ENCODE assay signal across 17 mouse cellular contexts in the genomic region with DNA sequence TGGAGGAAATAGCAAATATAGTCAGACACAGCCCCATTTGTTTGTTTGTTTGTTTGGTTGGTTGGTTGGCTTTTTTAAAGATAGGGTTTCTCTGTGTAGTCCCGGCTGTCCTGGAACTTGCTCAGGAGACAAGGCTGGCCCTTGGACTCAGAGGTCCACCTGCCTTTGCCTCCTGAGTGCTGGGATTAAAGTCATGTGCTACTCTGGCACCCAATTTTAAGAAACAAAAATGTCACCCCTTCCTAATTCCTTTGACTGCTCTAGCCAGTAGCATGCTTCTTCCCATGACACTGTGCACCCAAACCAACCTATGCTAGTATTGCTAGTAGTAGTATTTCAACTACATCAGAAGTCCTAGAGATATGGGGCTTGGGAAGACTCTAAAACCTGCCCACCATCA.
"Had no signal": no experiment of that assay in that cellular context is flagged by ENCODE, and none has a peak within 500 bp of the region (broad histone marks: within the 10 kb centered on the region; RNA-seq: fewer than 3 reads in every experiment).

No protein-coding gene starts in this region.

- DNase-seq: lung, adult 2 months; lung, postnatal 14 days; lung, postnatal 36 days; right cerebral cortex, postnatal 14 days; thymus, adult 2 months; thymus, postnatal 25 days; thymus, postnatal 4 days had no signal

- H3K27me3 ChIP-seq: lung, embryonic 15.5 days; megakaryocyte, embryonic 14.5 days; midbrain, embryonic 13.5 days; midbrain, embryonic 15.5 days; neural tube, embryonic 12.5 days; stomach, embryonic 15.5 days had no signal

- ATAC-seq: lung, postnatal 0 days; midbrain, embryonic 13.5 days; midbrain, embryonic 15.5 days had no signal

- H3K36me3 ChIP-seq: lung, embryonic 15.5 days; midbrain, embryonic 13.5 days; midbrain, embryonic 15.5 days; neural tube, embryonic 12.5 days; stomach, embryonic 15.5 days had no signal

- H3K9me3 ChIP-seq: lung, embryonic 15.5 days; megakaryocyte, embryonic 14.5 days; midbrain, embryonic 13.5 days; midbrain, embryonic 15.5 days; neural tube, embryonic 12.5 days; stomach, embryonic 15.5 days had no signal

- H3K9ac ChIP-seq: lung, embryonic 15.5 days; midbrain, embryonic 13.5 days; midbrain, embryonic 15.5 days; neural tube, embryonic 12.5 days; stomach, embryonic 15.5 days had no signal

- H3K4me2 ChIP-seq: lung, embryonic 15.5 days; midbrain, embryonic 11.5 days; midbrain, embryonic 13.5 days; midbrain, embryonic 15.5 days; neural tube, embryonic 12.5 days; stomach, embryonic 15.5 days had no signal

- H3K27ac ChIP-seq: lung, embryonic 15.5 days; macrophage; midbrain, embryonic 13.5 days; midbrain, embryonic 15.5 days; neural tube, embryonic 12.5 days; stomach, embryonic 15.5 days; stomach, postnatal 0 days had no signal

- H3K4me3 ChIP-seq: lung, embryonic 15.5 days; midbrain, embryonic 13.5 days; midbrain, embryonic 15.5 days; neural tube, embryonic 12.5 days; stomach, embryonic 15.5 days had no signal
